Mouse (Mus musculus) T-helper 1 cell (primary cell): ENCODE measurements around the gene Zfp280d.

Experiments
- in situ Hi-C: fragments of 300-600 bp; cut with MboI, MseI; formaldehyde crosslinking; loops from one replicate; pipeline ENCODE4 v1.15.1; 2025; ENCODE audit warnings: high pct_unique_total_duplicates

Zfp280d gene

GRCm38 (mm10) chr9:72372359-72372758, 97.7 kb downstream of the Zfp280d start:
- in situ Hi-C loops: loop anchor here (10.0 kb wide), 1 partner anchor 1338 kb away; no protein-coding TSS in a partner anchor

GRCm38 (mm10) chr9:72374074-72374473, 99.4 kb downstream of the Zfp280d start:
- in situ Hi-C loops: loop anchor here (10.0 kb wide), 1 partner anchor 1339 kb away; no protein-coding TSS in a partner anchor

DNA sequence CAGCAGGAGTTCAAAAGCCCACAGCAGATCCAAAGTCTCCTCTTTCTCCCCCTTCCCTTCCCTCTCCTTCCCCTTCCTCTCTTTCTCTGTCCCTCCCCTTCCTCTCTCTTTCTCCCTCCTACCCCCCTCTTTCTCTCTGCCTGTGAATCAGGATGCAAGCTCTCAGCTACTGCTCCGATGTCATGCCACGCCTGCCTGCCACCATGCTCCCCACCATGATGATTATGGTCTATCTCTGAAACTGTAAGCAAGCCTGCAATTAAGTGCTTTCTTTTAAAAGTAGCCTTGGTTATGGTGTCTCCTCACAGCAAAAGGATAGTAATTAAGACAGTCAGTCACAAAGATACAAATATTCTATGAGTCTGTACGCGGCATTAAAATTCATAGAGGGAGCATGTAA, 100.3 kb downstream of the Zfp280d start:
- in situ Hi-C loops: loop anchor here (10.0 kb wide), 1 partner anchor 1340 kb away; no protein-coding TSS in a partner anchor

DNA sequence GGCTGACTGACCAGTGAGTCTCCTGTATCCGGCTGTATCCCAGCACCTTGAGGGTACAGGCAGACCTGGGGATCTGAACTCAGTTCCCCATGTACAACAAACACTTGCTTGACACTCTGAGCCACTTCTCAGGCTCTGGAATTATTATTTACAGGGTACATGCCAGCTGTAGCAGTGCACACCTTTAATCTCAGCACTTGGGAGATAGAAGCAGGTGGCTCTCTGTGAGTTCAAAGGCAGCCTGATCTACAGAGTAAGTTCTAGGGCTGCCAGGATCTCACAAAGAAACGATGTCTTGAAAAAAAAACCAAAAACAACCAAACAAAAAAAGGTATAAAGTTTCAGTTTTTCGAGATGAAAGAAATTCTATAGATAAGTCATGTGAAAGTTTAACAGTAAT, 101.0 kb downstream of the Zfp280d start:
- in situ Hi-C loops: loop anchor here (10.0 kb wide), 1 partner anchor 1341 kb away; no protein-coding TSS in a partner anchor

DNA sequence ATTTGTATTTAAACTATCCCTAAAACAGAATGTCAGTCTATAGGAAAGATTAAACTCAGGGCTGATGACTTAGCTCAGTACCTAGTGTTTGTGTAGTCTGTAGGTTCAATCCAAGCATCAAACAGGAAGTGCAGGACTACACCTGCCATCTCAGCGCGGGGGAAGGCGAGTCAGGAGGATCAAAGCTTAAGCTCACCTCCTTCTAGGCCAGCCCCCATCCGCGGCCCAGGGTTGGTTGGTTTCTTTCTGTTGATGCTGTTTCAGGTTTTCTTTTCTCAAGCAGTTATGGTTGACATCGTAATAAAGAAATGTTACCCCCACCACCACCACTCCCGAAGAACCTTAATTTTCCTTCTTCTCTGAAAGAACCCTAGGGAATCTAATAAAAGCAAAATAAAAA, 111.1 kb downstream of the Zfp280d start:
- in situ Hi-C loops: no loop called here

DNA sequence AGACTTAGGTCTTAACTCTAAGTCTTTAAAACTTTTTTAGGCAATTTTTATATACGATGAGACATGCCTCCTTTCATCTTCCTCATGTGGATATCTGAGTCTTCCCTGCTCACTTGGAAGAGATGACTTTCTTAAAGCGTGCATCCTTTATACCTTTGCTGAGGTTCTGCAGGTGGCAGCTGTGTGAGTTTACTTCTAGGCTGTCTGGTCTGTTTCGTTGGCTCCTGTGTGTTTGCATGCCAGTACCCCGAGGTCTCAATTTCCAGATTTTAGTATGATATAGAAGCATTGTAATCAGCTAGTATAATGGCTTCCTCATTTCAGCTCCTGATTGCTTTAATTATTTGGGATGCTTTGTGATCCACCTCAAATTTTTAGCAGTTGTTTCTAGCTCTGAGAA, 114.3 kb downstream of the Zfp280d start:
- in situ Hi-C loops: no loop called here

DNA sequence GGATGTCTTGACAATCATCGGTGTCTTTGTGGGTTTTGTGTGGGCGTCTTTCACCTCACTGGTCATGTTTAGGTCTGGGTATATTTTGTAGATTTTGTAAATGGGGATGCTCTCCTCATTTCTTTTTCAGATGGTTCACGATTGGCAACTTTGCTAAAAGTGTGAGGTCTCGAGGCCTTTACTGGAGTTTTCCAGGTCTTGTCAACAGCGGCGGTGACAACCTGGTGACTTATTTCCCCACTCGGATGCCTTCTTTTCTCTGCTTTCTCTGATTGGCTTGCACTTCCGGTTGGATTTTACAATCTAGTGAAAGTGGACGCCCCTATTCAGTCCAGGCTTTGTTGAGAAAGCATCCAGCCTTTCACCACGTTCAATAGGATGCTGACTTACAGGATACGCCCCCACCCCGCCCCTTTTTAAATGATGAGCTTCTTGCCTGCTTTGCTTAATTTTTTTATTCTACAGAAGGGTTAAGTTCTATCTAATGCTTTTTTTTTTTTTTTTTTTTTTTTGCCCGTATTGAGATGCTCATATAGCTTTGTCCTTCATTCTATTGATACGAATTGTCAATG, 114.9 kb downstream of the Zfp280d start:
- in situ Hi-C loops: no loop called here

- in situ Hi-C loops: no loop called here
Measured at GRCm38 (mm10) chr9:72390321-72391077, 115.8 kb downstream of the Zfp280d start.

GRCm38 (mm10) chr9:72392686-72393085, 118.0 kb downstream of the Zfp280d start:
- in situ Hi-C loops: no loop called here

GRCm38 (mm10) chr9:72393238-72393637, 118.6 kb downstream of the Zfp280d start:
- in situ Hi-C loops: no loop called here

- in situ Hi-C loops: no loop called here
Measured at GRCm38 (mm10) chr9:72393869-72394341, 119.2 kb downstream of the Zfp280d start.

DNA sequence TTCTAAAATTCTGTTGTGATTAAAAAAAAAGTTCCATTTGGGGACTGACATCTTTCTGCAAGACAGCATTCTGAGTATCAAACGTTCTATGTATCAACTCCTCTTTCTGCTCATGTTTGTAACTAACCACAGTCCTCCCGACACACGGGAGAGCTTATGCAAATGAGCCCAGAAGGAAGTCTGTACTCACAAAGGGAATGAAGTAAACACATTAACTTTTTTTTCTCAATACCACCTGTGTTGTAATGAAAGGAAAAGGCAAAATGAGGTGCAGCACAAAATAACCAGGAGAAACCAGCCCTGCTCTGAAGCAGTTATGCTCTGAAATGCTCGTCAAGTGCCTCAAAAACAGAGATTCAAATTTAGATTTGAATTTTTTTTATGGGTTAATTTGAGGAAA, 125.5 kb downstream of the Zfp280d start:
- in situ Hi-C loops: loop anchor here (10.0 kb wide), 1 partner anchor 135 kb away; no protein-coding TSS in a partner anchor

GRCm38 (mm10) chr9:72401769-72402168, 127.1 kb downstream of the Zfp280d start:
- in situ Hi-C loops: loop anchor here (10.0 kb wide), 1 partner anchor 137 kb away; no protein-coding TSS in a partner anchor

DNA sequence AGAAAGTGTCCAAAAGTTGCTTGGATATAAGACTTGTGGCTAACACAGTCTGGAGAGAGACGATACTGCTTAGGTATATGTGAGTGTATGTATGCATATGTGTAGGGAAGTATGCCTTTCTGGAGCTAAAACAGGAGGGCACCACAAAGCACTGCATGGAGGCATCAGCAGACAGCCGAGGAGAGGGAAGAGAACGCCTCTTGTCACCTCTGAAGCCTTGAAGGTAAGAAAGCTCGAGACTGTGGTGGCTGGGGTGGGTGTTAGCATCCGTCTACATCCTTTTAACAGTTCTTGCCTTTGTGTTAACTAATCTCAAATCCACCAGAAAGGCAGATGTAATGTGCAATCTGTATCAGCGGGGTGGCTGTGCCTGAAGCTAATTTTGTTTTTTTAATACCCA, 128.8 kb downstream of the Zfp280d start:
- in situ Hi-C loops: loop anchor here (10.0 kb wide), 1 partner anchor 139 kb away; no protein-coding TSS in a partner anchor

GRCm38 (mm10) chr9:72404446-72404845, 129.8 kb downstream of the Zfp280d start:
- in situ Hi-C loops: loop anchor here (10.0 kb wide), 1 partner anchor 140 kb away; no protein-coding TSS in a partner anchor

DNA sequence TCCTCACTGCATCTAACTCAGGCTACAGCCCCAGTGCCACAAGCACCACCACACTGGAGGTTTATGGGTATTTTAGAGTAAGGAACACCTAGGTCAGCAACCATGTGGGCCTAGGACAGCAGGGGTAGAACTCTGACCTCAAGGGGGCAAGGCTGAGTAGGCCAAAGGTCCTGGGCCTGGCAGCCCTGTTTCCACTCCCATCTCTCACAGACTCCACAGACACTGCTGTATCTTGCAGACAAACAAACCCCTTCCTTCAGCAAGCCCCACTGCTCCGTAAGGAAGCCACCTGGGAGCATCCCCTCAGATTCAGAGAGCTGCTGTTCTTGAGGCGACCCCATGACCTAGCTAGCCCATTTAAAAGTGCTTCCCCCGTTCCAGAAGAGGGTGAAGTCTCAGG, 130.3 kb downstream of the Zfp280d start:
- in situ Hi-C loops: loop anchor here (10.0 kb wide), 1 partner anchor 140 kb away; no protein-coding TSS in a partner anchor

GRCm38 (mm10) chr9:72405882-72406638, 131.4 kb downstream of the Zfp280d start:
- in situ Hi-C loops: loop anchor here (10.0 kb wide), 1 partner anchor 141 kb away; no protein-coding TSS in a partner anchor

DNA sequence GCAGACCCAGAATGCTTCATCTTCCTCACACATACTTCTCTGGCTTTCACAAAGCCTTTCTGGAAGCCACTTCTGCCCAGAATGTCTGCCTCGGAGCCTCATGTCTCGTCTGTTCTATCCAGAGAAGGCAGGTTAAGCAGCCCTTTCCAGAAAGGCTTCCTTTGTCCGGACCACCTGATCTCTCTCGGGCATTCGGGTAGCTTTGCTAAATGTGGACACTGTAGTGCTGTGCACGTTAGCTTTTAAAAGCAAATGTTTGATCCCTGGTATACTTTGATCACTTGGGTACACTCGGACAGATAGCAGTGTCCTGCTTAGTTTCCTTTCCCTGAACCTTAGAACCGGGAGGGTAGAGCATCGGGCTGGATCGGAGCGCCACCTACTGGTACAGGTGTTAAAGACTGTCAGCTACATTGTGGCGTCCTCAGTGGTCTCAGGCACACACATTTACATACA, 133.5 kb downstream of the Zfp280d start:
- in situ Hi-C loops: loop anchor here (10.0 kb wide), 1 partner anchor 143 kb away; no protein-coding TSS in a partner anchor

DNA sequence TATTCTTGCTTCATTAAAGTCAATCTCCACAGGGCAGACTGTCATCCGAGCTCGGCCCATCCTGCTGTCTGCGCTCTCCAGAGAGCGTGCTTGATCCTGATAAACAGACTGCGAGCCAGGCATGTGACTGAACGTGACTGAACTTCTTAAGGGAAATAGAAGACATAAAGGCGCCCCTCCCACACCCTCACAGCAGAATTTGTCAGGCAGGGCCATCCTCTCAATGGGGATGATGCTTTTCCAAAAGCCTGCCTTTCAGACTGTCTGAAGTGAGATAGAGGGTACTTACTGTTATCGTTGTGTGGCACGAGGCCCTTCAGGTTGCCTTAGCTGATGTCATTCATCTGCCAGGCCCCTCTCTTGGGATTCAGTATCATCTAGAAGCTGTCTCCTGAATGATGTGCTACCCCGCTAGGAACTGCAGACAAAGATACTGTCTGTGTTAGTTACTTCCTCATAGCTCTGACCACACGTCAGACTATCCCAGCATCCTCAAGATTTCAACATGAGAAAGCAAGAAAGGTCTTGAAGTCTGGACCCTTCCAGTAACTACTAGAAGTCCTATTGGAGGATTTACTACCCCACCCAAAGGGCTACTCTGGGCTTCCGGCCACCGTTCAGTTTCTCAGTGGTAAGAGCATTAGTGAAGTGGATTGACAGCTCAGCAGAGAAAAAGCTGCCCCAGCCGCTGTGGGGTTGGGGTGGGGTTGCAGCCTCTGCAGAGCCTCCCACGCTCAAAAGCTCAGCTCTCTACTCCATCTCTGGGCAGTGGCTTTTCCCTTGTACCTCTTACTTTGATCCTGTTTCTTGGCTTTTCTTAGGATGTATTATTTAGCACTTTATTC, 134.9 kb downstream of the Zfp280d start:
- in situ Hi-C loops: loop anchor here (10.0 kb wide), 1 partner anchor 145 kb away; no protein-coding TSS in a partner anchor

GRCm38 (mm10) chr9:72411746-72412145, 137.1 kb downstream of the Zfp280d start:
- in situ Hi-C loops: no loop called here
